Mouse (Mus musculus) MEL (cell line): Measurements from ENCODE around the gene S100a10. TPM values are rescaled to one million over a fixed set of nuclear protein-coding genes. Genes with fewer than 3 reads are reported as not detected.

Experiments
- DNase-seq: peaks from one replicate; pipeline ENCODE4 v3.0.0; 2011; ENCODE audit warnings: low read depth, low spot score
- H3K27ac ChIP-seq: 2 replicates; pipeline ENCODE4 v1.5.1; 2012; ENCODE audit warnings: low read depth, mild to moderate bottlenecking, control low read depth, low read length, moderate library complexity; ENCODE audit not compliant: control insufficient read depth
- H3K27me3 ChIP-seq, 2 experiments: fragments of 150-350 bp in 1 of 2; sonication (generic) in 1 of 2; 2 replicates each; pipeline ENCODE4 v1.6.1; 2012; ENCODE audit warnings: low read length in 2 of 2, mild to moderate bottlenecking in 2 of 2, improper control_type of control experiment in 1 of 2, moderate library complexity in 1 of 2; ENCODE audit not compliant: insufficient read depth in 2 of 2, control insufficient read depth in 1 of 2
- H3K36me3 ChIP-seq, 2 experiments: 2 replicates each; pipeline ENCODE4 v1.6.1; 2012 to 2014; ENCODE audit warnings: low read length in 2 of 2, improper control_type of control experiment in 1 of 2, inconsistent platforms in 1 of 2, mild to moderate bottlenecking in 1 of 2; ENCODE audit not compliant: insufficient read depth in 2 of 2, control insufficient read depth in 1 of 2
- H3K4me1 ChIP-seq, 2 experiments: fragments of 150-350 bp in 1 of 2; sonication (generic) in 1 of 2; 2 replicates each; pipeline ENCODE4 v1.6.1; 2012; ENCODE audit warnings: low read length in 2 of 2, improper control_type of control experiment in 1 of 2, mild to moderate bottlenecking in 1 of 2; ENCODE audit not compliant: insufficient read depth in 2 of 2, control insufficient read depth in 1 of 2
- H3K4me3 ChIP-seq, 2 experiments: fragments of 150-350 bp in 1 of 2; sonication (generic) in 1 of 2; 2 replicates each; pipeline ENCODE4 v1.5.1; 2012; ENCODE audit warnings: low read depth in 2 of 2, low read length in 2 of 2, mild to moderate bottlenecking in 2 of 2, moderate library complexity in 2 of 2, control low read depth in 1 of 2, improper control_type of control experiment in 1 of 2; ENCODE audit not compliant: control insufficient read depth in 1 of 2, insufficient read depth in 1 of 2
- H3K79me2 ChIP-seq: 2 replicates; pipeline ENCODE4 v1.6.1; 2012; ENCODE audit warnings: mild to moderate bottlenecking, low read length, moderate library complexity; ENCODE audit not compliant: control insufficient read depth, poor library complexity, insufficient read depth
- H3K9ac ChIP-seq: 2 replicates; pipeline ENCODE4 v1.6.1; 2012; ENCODE audit warnings: low read depth, mild to moderate bottlenecking, control low read depth, low read length, moderate library complexity; ENCODE audit not compliant: control insufficient read depth, poor library complexity, severe bottlenecking
- H3K9me3 ChIP-seq: fragments of 150-350 bp; sonication (generic); replicated peaks from 2 replicates; pipeline ENCODE4 v1.6.1; 2012; ENCODE audit warnings: mild to moderate bottlenecking, low read length, improper control_type of control experiment, moderate library complexity; ENCODE audit not compliant: insufficient read depth
- CHD1 ChIP-seq: IDR thresholded peaks from 2 replicates; pipeline ENCODE4 v1.6.1; 2012; ENCODE audit warnings: low read depth, mild to moderate bottlenecking, inconsistent platforms, low read length, improper control_type of control experiment
- CHD2 ChIP-seq: IDR thresholded peaks from 2 replicates; pipeline ENCODE4 v1.6.1; 2011; ENCODE audit warnings: low read length, improper control_type of control experiment
- E2F4 ChIP-seq: IDR thresholded peaks from 2 replicates; pipeline ENCODE4 v1.6.1; 2011; ENCODE audit warnings: low read depth, low read length, improper control_type of control experiment, borderline replicate concordance
- ELF1 ChIP-seq: IDR thresholded peaks from 2 replicates; pipeline ENCODE4 v1.6.1; 2014; ENCODE audit warnings: low read depth, mild to moderate bottlenecking, inconsistent platforms, low read length, improper control_type of control experiment, moderate library complexity
- ETS1 ChIP-seq: IDR thresholded peaks from 2 replicates; pipeline ENCODE4 v1.6.1; 2012; ENCODE audit warnings: low read depth, mild to moderate bottlenecking, inconsistent platforms, low read length, improper control_type of control experiment, moderate library complexity
- HCFC1 ChIP-seq: IDR thresholded peaks from 2 replicates; pipeline ENCODE4 v1.6.1; 2012; ENCODE audit warnings: low read depth, mild to moderate bottlenecking, inconsistent platforms, low read length, improper control_type of control experiment, moderate library complexity
- JUND ChIP-seq: IDR thresholded peaks from 2 replicates; pipeline ENCODE4 v1.6.1; 2011; ENCODE audit warnings: low read depth, mild to moderate bottlenecking, improper control_type of control experiment, low read length
- KAT2A ChIP-seq: conservative IDR thresholded peaks from 2 replicates; pipeline ENCODE4 v1.6.1; 2012; ENCODE audit warnings: low read depth, low read length, improper control_type of control experiment, inconsistent platforms
- MAFK ChIP-seq: IDR thresholded peaks from 2 replicates; pipeline ENCODE4 v1.6.1; 2011; ENCODE audit warnings: low read depth, mild to moderate bottlenecking, low read length, improper control_type of control experiment, borderline replicate concordance
- MAZ ChIP-seq: IDR thresholded peaks from 2 replicates; pipeline ENCODE4 v1.6.1; 2012; ENCODE audit warnings: low read depth, mild to moderate bottlenecking, inconsistent platforms, low read length, improper control_type of control experiment
- MEF2A ChIP-seq: IDR thresholded peaks from 2 replicates; pipeline ENCODE4 v1.6.1; 2014; ENCODE audit warnings: low read depth, mild to moderate bottlenecking, inconsistent platforms, low read length, improper control_type of control experiment; ENCODE audit not compliant: poor library complexity, insufficient replicate concordance, severe bottlenecking; ENCODE audit errors: extremely low read depth
- MXI1 ChIP-seq: IDR thresholded peaks from 2 replicates; pipeline ENCODE4 v1.6.1; 2011; ENCODE audit warnings: mild to moderate bottlenecking, low read depth, low read length, improper control_type of control experiment
- MYB ChIP-seq: IDR thresholded peaks from 2 replicates; pipeline ENCODE4 v1.6.1; 2011; ENCODE audit warnings: mild to moderate bottlenecking, low read depth, low read length, improper control_type of control experiment
- NELFE ChIP-seq: IDR thresholded peaks from 2 replicates; pipeline ENCODE4 v1.6.1; 2011; ENCODE audit warnings: low read depth, low read length, improper control_type of control experiment
- NRF1 ChIP-seq: IDR thresholded peaks from 2 replicates; pipeline ENCODE4 v1.6.1; 2014; ENCODE audit warnings: low read depth, mild to moderate bottlenecking, inconsistent platforms, low read length, improper control_type of control experiment, moderate library complexity; ENCODE audit not compliant: poor library complexity, insufficient read depth, severe bottlenecking
- POLR2A ChIP-seq, 2 experiments: IDR thresholded peaks; 2 replicates each; pipeline ENCODE4 v1.6.1; 2011 to 2012; ENCODE audit warnings: low read length in 2 of 2, mild to moderate bottlenecking in 2 of 2, control low read depth in 1 of 2, improper control_type of control experiment in 1 of 2, low read depth in 1 of 2, moderate library complexity in 1 of 2; ENCODE audit not compliant: control insufficient read depth in 1 of 2, insufficient read depth in 1 of 2, poor library complexity in 1 of 2
- POLR2AphosphoS2 ChIP-seq: IDR thresholded peaks from 2 replicates; pipeline ENCODE4 v1.6.1; 2011; ENCODE audit warnings: low read length, improper control_type of control experiment
- POLR2AphosphoS5 ChIP-seq: IDR thresholded peaks from 2 replicates; pipeline ENCODE4 v1.6.1; 2012; ENCODE audit warnings: low read depth, borderline replicate concordance, mild to moderate bottlenecking, inconsistent platforms, low read length, moderate library complexity, mixed read lengths
- SMC3 ChIP-seq: IDR thresholded peaks from 2 replicates; pipeline ENCODE4 v1.6.1; 2011; ENCODE audit warnings: low read depth, low read length, improper control_type of control experiment
- TAL1 ChIP-seq: IDR thresholded peaks from 2 replicates; pipeline ENCODE4 v1.6.1; 2012; ENCODE audit warnings: mild to moderate bottlenecking, inconsistent platforms, low read length, moderate library complexity, mixed read lengths
- UBTF ChIP-seq: IDR thresholded peaks from 2 replicates; pipeline ENCODE4 v1.6.1; 2012; ENCODE audit warnings: low read depth, mild to moderate bottlenecking, inconsistent platforms, low read length, improper control_type of control experiment, moderate library complexity, borderline replicate concordance; ENCODE audit not compliant: insufficient read depth
- USF1 ChIP-seq: IDR thresholded peaks from 2 replicates; pipeline ENCODE4 v1.6.1; 2014; ENCODE audit warnings: low read depth, mild to moderate bottlenecking, inconsistent platforms, low read length, improper control_type of control experiment, moderate library complexity
- ZC3H11A ChIP-seq: IDR thresholded peaks from 2 replicates; pipeline ENCODE4 v1.6.1; 2012; ENCODE audit warnings: low read depth, mild to moderate bottlenecking, inconsistent platforms, low read length, improper control_type of control experiment
- ZKSCAN1 ChIP-seq: IDR thresholded peaks from 2 replicates; pipeline ENCODE4 v1.6.1; 2012; ENCODE audit warnings: low read depth, mild to moderate bottlenecking, inconsistent platforms, low read length, improper control_type of control experiment, moderate library complexity
- ZMIZ1 ChIP-seq: IDR thresholded peaks from 2 replicates; pipeline ENCODE4 v1.6.1; 2012; ENCODE audit warnings: low read depth, mild to moderate bottlenecking, inconsistent platforms, low read length, improper control_type of control experiment, moderate library complexity
- polyA plus RNA-seq, 2 experiments: library from polyadenylated mRNA; stranded (reverse) in 1 of 2; unstranded in 1 of 2; fragments of >175 nt in 1 of 2; fragments of >200 nt in 1 of 2; gene quantifications; 2 replicates each; pipeline versions ENCODE4 v1.2.1 to v1.2.4; 2012; ENCODE audit warnings: low replicate concordance in 2 of 2, low read depth in 1 of 2; ENCODE audit not compliant: insufficient read length in 2 of 2, insufficient read depth in 1 of 2, missing spikeins in 1 of 2
- total RNA-seq: library from RNA; depleted of rRNA; stranded (reverse); fragments of 300-350 nt; gene quantifications from 2 replicates; pipeline ENCODE4 v1.2.3, GENCODE M21; 2012

Gene S100a10
- total and polyA plus RNA-seq, 3 experiments, result 81.1 to 92.5 TPM; not detected in 1

DNA sequence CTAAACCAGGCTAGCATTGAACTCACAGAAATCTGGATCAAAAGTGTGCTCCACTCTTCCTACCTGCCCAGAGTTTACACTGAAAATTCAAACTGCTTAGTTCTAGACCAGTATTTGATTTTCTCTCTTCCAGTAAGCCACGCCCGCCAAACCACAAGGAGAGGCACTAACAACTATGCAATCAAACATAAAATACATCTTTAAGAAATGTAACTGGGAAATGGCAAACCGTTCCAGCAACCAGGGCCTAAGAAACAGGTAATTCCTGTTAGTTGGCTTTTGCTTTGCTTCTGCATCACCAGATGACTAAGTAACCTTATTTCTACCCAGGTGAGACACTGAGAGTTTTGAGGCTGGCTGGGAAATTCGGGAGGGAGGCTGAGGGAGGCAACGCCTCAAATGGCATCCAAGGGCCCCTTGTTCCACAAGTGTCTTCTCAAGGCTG lies 48.0 kb upstream of the S100a10 start:
- TF ChIP-seq NELFE (no peak), MAZ (no peak), POLR2AphosphoS5 (no peak), MYB (no peak), POLR2AphosphoS2 (no peak), SMC3 (no peak), USF1 (no peak)
- Histone ChIP-seq H3K4me1 (no peaks in the 10 kb centered on the region; a peak in 1 of 4 replicates), H3K36me3 (no peaks in the 10 kb centered on the region), H3K27me3 (peaks cover 0 to 4% of the 10 kb centered on the region in 2 experiments; a peak in 2 of 4 replicates), H3K9ac (no peak overlapping the region), H3K27ac (no peak overlapping the region), H3K9me3 (no peaks in the 10 kb centered on the region), H3K4me3 (no peak overlapping the region), H3K79me2 (no peaks in the 10 kb centered on the region)
- no peak for DNase-seq

DNA sequence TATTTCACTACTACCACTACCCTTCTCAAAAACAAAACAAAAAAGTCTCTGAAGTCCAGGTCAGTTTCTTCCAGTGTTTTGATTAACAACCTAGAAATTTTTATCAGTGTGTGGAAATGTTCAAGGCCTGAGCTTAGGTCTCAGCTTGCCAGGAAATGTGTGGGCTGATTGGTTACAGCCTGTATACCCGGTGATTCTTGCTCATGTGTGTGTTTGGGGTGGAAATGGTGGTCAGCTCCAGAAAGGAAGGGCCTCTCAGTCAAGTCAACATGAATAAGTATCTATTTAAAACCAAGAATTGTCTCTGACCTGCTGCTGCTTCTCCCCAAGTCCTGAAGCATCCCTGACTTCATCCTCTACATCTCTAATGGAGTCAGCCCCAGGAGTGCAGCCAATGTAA lies 45.6 kb upstream of the S100a10 start:
- H3K27ac ChIP-seq, result no peak overlapping the region

DNA sequence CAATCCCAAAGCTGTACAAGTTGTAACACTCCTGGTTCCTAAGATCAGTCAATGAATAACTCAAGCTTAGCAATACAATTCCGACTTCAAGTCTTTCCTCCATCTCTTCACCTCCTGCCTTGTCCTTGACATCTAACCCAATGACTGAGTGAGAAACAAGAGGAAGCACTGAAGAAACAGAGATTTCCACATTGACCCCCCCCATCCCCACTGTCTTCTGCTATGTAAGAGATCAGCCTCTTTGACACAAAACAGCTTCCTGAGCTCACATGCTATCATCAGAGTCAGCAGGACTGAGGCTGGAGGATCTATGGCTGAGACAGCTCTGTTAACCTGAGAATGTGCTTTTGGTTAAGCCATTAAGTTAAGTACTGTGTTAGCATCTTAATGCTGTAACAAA lies 43.8 kb upstream of the S100a10 start:
- H3K9ac ChIP-seq, result no peak overlapping the region
- H3K4me3 ChIP-seq, result no peak overlapping the region
- H3K36me3 ChIP-seq, result no peaks in the 10 kb centered on the region
- H3K27ac ChIP-seq, result no peak overlapping the region
- no peak for DNase-seq
- no peaks in the 10 kb centered on the region; a peak in 1 of 4 replicates for H3K4me1 ChIP-seq
- H3K9me3 ChIP-seq, result no peaks in the 10 kb centered on the region
- H3K27me3 ChIP-seq, result peaks cover 0 to 6% of the 10 kb centered on the region in 2 experiments; a peak in 2 of 4 replicates
- no peak for TF ChIP-seq CHD1
- TF ChIP-seq MAZ, result no peak
- TF ChIP-seq POLR2AphosphoS5, result no peak
- no peak for TF ChIP-seq ZKSCAN1
- no peak for TF ChIP-seq HCFC1
- no peak for TF ChIP-seq CHD2
- TF ChIP-seq NRF1, result no peak
- TF ChIP-seq MAFK, result no peak
- no peak for TF ChIP-seq USF1
- no peak for TF ChIP-seq JUND
- TF ChIP-seq KAT2A, result no peak
- no peak for TF ChIP-seq UBTF
- no peak for TF ChIP-seq POLR2A (IDR thresholded peaks at IDR 0.05; ENCODE audit: control insufficient read depth in 1 of 2, insufficient read depth in 1 of 2, low read depth in 1 of 2, low read length in 2 of 2, poor library complexity in 1 of 2)
- no peak for TF ChIP-seq ZC3H11A
- no peak for TF ChIP-seq MEF2A
- TF ChIP-seq NELFE, result no peak
- no peak for TF ChIP-seq TAL1
- no peaks in the 10 kb centered on the region for H3K79me2 ChIP-seq

More for the DNA sequence above, 45.6 kb upstream of the S100a10 start:
- TF ChIP-seq USF1, result no peak
- TF ChIP-seq ZMIZ1, result no peak
- no peak for TF ChIP-seq NRF1
- TF ChIP-seq E2F4, result no peak
- TF ChIP-seq ELF1, result no peak
- no peak for TF ChIP-seq MXI1
- TF ChIP-seq UBTF, result no peak
- TF ChIP-seq ZC3H11A, result no peak
- no peak for TF ChIP-seq MYB
- no peak for TF ChIP-seq ETS1
- Histone ChIP-seq H3K4me1 (no peaks in the 10 kb centered on the region; a peak in 1 of 4 replicates), H3K4me3 (no peak overlapping the region), H3K9ac (no peak overlapping the region), H3K9me3 (no peaks in the 10 kb centered on the region), H3K27me3 (peaks cover 0 to 6% of the 10 kb centered on the region in 2 experiments; a peak in 2 of 4 replicates), H3K36me3 (no peaks in the 10 kb centered on the region), H3K79me2 (no peaks in the 10 kb centered on the region)
- no peak for DNase-seq
